Mouse (Mus musculus): ENCODE results near the gene 2810408A11Rik.

DNA sequence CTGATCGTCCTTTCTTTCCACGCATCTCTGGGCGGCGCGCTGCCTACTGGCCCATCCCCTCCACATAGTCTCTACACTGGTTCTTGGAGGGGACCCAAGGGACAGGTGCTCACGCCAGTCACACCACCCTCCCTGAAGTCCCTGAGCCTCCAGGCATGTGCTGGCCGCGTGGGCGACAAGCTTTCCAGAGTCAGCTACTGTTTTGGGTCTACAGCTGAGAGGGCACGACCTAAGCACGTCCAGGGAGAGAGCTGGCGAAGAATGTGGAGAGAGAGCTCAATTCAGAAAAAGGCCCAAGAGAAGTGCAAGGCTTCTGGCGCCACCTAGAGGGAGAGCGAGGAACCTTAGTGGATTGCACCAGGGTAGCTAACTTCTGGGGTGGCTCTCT, 48.0 kb upstream of the 2810408A11Rik start:
- TF ChIP-seq CTCF (IDR thresholded peaks at IDR 0.05; ENCODE audit: low read depth) (peak; percentile 98), EP300 (IDR thresholded peaks at IDR 0.05; ENCODE audit: low read depth) (no peak)

Measured in liver, postnatal 0 days (tissue).